Mouse (Mus musculus): Measurements from ENCODE around the gene Peli3. TPM values are rescaled to one million over a fixed set of nuclear protein-coding genes. Genes with fewer than 3 reads are reported as not detected.

Gene Peli3
- polyA plus RNA-seq, 1 experiment from 2014 or later = 4.5 TPM

DNA sequence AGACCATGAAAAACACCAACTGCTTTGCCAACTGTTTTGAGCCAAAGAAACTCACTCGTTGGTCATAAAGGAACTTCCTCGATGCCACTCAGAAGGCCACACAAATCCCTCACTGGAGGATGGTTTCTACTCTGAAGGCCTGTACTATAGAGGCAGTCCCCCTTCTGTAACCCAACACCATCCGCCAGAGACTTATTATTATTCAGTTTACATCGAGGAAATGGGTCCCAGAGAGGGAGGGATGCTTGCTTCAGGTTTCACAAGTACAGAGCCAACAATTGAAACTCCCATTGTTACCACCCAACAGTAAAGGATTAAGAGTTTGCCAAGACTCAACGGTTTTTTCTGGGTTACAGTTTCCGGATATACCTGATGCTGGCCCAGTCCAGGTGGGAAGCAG lies 2.6 kb upstream of the Peli3 start:
- WGBS = 43% methylated on average over 6 of the region's 6 CpGs
- no peak for ATAC-seq (ENCODE audit: insufficient number of reproducible peaks, insufficient read depth, low FRiP score, low TSS enrichment, low read depth)

GRCm38 (mm10) chr19:4943253-4943588 lies 294 bp upstream of the Peli3 start:
- Histone ChIP-seq H3K36me3 (no peaks in the 10 kb centered on the region), H3K4me1 (replicated peaks) (peaks cover 11% of the 10 kb centered on the region), H3K4me2 (peak overlapping the region; percentile 93), H3K27ac (no peak overlapping the region), H3K9ac (replicated peaks) (peak overlapping the region; percentile 73; the same call in 1 of the 2 replicates), H3K9me3 (no peaks in the 10 kb centered on the region), H3K27me3 (peaks cover 12% of the 10 kb centered on the region), H3K4me3 (replicated peaks) (peak overlapping the region; percentile 68)
- WGBS = 9% methylated on average over 13 of the region's 13 CpGs
- ATAC-seq (ENCODE audit: insufficient number of reproducible peaks, insufficient read depth, low FRiP score, low TSS enrichment, low read depth) = no peak

More for the DNA sequence above, 2.6 kb upstream of the Peli3 start:
- Histone ChIP-seq H3K4me1 (replicated peaks) (peaks cover 11% of the 10 kb centered on the region), H3K27me3 (peaks cover 12% of the 10 kb centered on the region), H3K9ac (replicated peaks) (no peak overlapping the region), H3K36me3 (no peaks in the 10 kb centered on the region), H3K4me2 (no peak overlapping the region), H3K27ac (no peak overlapping the region), H3K4me3 (replicated peaks) (no peak overlapping the region), H3K9me3 (no peaks in the 10 kb centered on the region)

- H3K36me3 ChIP-seq = 0 out of 2 replicates have a peak, but pooled peaks cover 5% of the 10 kb centered on the region
- no peaks in the 10 kb centered on the region for H3K9me3 ChIP-seq
- no peak for ATAC-seq (ENCODE audit: insufficient number of reproducible peaks, insufficient read depth, low FRiP score, low TSS enrichment, low read depth)
- H3K4me1 ChIP-seq (replicated peaks) = peaks cover 5% of the 10 kb centered on the region; the same call in 1 of the 2 replicates
- no peak overlapping the region for H3K9ac ChIP-seq (replicated peaks)
- H3K4me3 ChIP-seq (replicated peaks) = no peak overlapping the region
- no peak overlapping the region for H3K27ac ChIP-seq
- peaks cover 10% of the 10 kb centered on the region for H3K27me3 ChIP-seq
- WGBS = 79% methylated on average over 17 of the region's 17 CpGs
- no peak overlapping the region for H3K4me2 ChIP-seq
Measured at GRCm38 (mm10) chr19:4937444-4938310, 5.2 kb downstream of the Peli3 start.

- H3K36me3 ChIP-seq = 0 out of 2 replicates have a peak, but pooled peaks cover 5% of the 10 kb centered on the region
- H3K4me2 ChIP-seq = no peak overlapping the region
- no peak overlapping the region for H3K27ac ChIP-seq
- no peak overlapping the region for H3K4me3 ChIP-seq (replicated peaks)
- H3K27me3 ChIP-seq = peaks cover 4% of the 10 kb centered on the region
- no peak for ATAC-seq (ENCODE audit: insufficient number of reproducible peaks, insufficient read depth, low FRiP score, low TSS enrichment, low read depth)
- H3K9me3 ChIP-seq = no peaks in the 10 kb centered on the region
- no peaks in the 10 kb centered on the region for H3K4me1 ChIP-seq (replicated peaks)
- no peak overlapping the region for H3K9ac ChIP-seq (replicated peaks)
- WGBS = 91% methylated on average over 2 of the region's 2 CpGs
Measured at GRCm38 (mm10) chr19:4936896-4937295, 6.0 kb downstream of the Peli3 start.

GRCm38 (mm10) chr19:4928781-4929180 lies 14.1 kb downstream of the Peli3 start:
- Histone ChIP-seq H3K4me2 (peak overlapping the region; percentile 71), H3K36me3 (peaks cover 30% of the 10 kb centered on the region), H3K4me3 (replicated peaks) (peak overlapping the region; percentile 54), H3K27ac (peak overlapping the region; percentile 86), H3K27me3 (no peaks in the 10 kb centered on the region), H3K4me1 (replicated peaks) (peaks cover 17% of the 10 kb centered on the region), H3K9ac (replicated peaks) (peak overlapping the region; percentile 67), H3K9me3 (no peaks in the 10 kb centered on the region)
- ATAC-seq (ENCODE audit: insufficient number of reproducible peaks, insufficient read depth, low FRiP score, low TSS enrichment, low read depth) = no peak; the same call in 1 of the 2 replicates
- WGBS = 66% methylated on average over 5 of the region's 5 CpGs

DNA sequence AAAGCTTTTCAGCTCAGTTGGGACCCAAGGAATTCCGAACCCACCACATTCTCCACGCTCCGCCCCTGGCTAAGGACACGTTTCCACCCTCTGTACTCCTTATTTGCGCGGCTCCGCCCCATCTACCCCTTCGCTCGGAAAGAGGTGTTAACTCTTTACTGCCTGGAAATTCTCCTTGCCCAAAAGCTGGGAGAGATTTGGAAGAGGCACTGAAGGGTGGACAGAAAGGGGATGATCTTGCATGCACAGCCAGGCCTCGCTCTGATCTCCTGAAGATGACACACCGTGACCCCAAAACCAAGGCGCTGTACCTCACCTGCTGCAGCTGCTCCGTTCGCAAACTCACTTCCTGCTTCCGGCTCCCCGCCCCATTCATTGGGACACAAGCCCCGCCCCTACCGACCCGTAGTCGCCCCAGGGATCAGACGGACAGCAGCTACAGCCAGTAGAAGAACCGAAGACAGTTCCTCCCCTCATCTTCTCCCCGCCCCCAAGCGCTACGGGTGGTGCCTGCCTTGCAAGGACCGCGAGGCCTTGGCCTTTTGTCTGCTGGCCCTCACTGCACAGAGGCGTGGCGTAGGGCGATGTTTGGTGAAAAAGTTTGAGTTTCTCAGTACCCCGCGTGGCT lies 14.9 kb downstream of the Peli3 start, which contains the start of gene Dpp3:
Dpp3 (minus strand) TSS at position 384 of the 628 bp plus-strand sequence.
- peaks cover 17% of the 10 kb centered on the region for H3K4me1 ChIP-seq (replicated peaks)
- peak; percentile 98 for ATAC-seq (ENCODE audit: insufficient number of reproducible peaks, insufficient read depth, low FRiP score, low TSS enrichment, low read depth)
- H3K36me3 ChIP-seq = peaks cover 33% of the 10 kb centered on the region
- H3K9me3 ChIP-seq = no peaks in the 10 kb centered on the region
- H3K4me3 ChIP-seq (replicated peaks) = peak within 1 kb of the TSS; percentile 54
- peak within 1 kb of the TSS; percentile 71 for H3K4me2 ChIP-seq
- no peaks in the 10 kb centered on the region for H3K27me3 ChIP-seq
- peak within 1 kb of the TSS; percentile 86 for H3K27ac ChIP-seq
- under 1% methylated on average over 32 of the region's 32 CpGs for WGBS
- H3K9ac ChIP-seq (replicated peaks) = peak within 1 kb of the TSS; percentile 67

DNA sequence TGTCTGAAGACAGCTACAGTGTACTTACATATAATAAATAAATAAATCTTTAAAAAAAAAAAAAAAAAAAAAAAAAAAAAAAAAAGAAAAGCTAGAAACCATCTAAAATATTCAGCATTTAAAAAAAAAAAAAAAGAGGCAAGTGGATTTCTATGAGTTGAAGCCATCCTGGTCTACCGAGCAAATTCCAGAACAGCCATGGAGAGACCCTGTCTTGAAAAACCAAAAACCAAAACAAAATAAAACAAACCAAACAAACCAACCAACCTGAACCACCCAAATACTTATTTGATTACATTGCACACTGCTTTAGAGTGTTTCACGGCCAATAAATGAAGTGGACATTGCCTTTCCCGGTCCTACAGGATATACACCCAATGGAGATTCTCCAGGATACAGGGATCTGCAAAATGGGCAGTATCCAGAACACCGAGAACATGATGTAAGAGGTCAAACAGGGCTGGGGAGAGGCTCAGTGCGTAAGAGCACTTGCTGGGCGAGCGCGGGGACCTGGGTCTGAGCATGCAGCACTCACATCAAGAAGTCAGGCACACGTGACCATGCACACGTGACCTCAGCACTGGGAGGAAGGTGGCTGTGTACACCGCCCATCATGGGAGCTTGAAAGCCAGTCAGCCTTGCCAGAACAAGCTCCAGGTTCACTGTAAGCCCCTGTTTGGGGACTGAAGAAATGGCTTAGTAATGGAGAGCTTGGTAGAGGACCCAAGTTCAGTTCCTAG lies 17.6 kb downstream of the Peli3 start:
- peaks cover 61% of the 10 kb centered on the region for H3K36me3 ChIP-seq
- H3K4me3 ChIP-seq (replicated peaks) = no peak overlapping the region
- 96% methylated on average over 11 of the region's 11 CpGs for WGBS
- no peaks in the 10 kb centered on the region for H3K27me3 ChIP-seq
- H3K27ac ChIP-seq = no peak overlapping the region
- H3K4me2 ChIP-seq = no peak overlapping the region
- ATAC-seq (ENCODE audit: insufficient number of reproducible peaks, insufficient read depth, low FRiP score, low TSS enrichment, low read depth) = no peak
- peaks cover 17% of the 10 kb centered on the region for H3K4me1 ChIP-seq (replicated peaks)
- no peak overlapping the region for H3K9ac ChIP-seq (replicated peaks)
- no peaks in the 10 kb centered on the region for H3K9me3 ChIP-seq

DNA sequence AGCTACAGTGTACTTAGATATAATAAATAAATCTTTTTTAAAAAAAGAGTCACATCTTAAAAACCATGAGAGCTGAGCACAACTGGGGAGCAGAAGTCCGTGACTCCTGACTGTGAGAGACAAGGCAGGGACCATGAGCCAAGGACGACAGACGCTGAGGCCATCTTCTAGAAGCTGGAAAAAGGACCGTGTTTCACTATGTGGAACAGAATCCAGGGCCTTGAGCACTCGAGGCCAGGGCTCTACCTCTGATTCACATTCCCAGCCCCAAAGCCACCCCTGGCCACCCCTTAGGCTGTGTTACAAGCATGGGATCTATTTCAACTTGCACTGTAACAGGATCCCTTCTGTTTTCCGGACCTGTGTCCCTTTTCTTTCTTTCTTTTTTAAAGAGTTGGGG lies 23.3 kb downstream of the Peli3 start:
- WGBS = 89% methylated on average over 6 of the region's 6 CpGs
- no peak overlapping the region for H3K9ac ChIP-seq (replicated peaks)
- peaks cover 98% of the 10 kb centered on the region for H3K36me3 ChIP-seq
- H3K27ac ChIP-seq = no peak overlapping the region
- H3K4me1 ChIP-seq (replicated peaks) = no peaks in the 10 kb centered on the region
- no peak for ATAC-seq (ENCODE audit: insufficient number of reproducible peaks, insufficient read depth, low FRiP score, low TSS enrichment, low read depth)
- H3K4me2 ChIP-seq = no peak overlapping the region
- H3K27me3 ChIP-seq = no peaks in the 10 kb centered on the region
- H3K9me3 ChIP-seq = no peaks in the 10 kb centered on the region
- no peak overlapping the region for H3K4me3 ChIP-seq (replicated peaks)

DNA sequence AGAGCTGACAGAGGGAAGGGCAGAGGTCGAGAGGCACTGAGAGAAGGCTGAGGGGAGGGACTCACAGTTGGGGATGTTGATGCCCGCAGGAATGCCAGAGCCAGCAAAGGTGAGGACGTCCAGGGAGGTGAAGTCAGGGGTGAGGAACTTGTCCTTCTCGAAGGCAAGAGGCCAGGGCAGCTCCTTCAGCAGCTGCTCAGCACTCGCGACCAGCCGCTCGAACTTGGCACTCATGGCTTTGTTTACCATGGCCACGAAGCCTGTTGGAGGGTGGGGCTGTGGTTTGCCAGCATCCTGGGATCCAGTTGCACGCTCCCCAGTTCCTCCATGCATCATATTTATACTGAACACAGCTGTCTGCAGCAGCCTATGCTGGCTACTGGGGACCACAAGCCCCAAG lies 26.1 kb downstream of the Peli3 start:
- 87% methylated on average over 10 of the region's 10 CpGs for WGBS
- Histone ChIP-seq H3K27ac (no peak overlapping the region), H3K9ac (replicated peaks) (no peak overlapping the region), H3K4me3 (replicated peaks) (no peak overlapping the region), H3K4me2 (no peak overlapping the region), H3K9me3 (no peaks in the 10 kb centered on the region), H3K27me3 (no peaks in the 10 kb centered on the region), H3K36me3 (peaks cover 98% of the 10 kb centered on the region), H3K4me1 (replicated peaks) (no peaks in the 10 kb centered on the region)
- ATAC-seq (ENCODE audit: insufficient number of reproducible peaks, insufficient read depth, low FRiP score, low TSS enrichment, low read depth) = no peak

- Histone ChIP-seq H3K27me3 (no peaks in the 10 kb centered on the region), H3K9ac (replicated peaks) (no peak overlapping the region), H3K9me3 (no peaks in the 10 kb centered on the region), H3K36me3 (peaks cover 98% of the 10 kb centered on the region), H3K4me2 (no peak overlapping the region), H3K27ac (no peak overlapping the region), H3K4me1 (replicated peaks) (no peaks in the 10 kb centered on the region), H3K4me3 (replicated peaks) (no peak overlapping the region)
- no peak for ATAC-seq (ENCODE audit: insufficient number of reproducible peaks, insufficient read depth, low FRiP score, low TSS enrichment, low read depth)
- WGBS = 93% methylated on average over 15 of the region's 15 CpGs
Measured at GRCm38 (mm10) chr19:4915924-4916603, 26.9 kb downstream of the Peli3 start.
